Comparison of ENCODE assay signal across 9 mouse cellular contexts in genomic region chr11:106491393-106491792, GRCm38 (mm10). TPM values are rescaled to one million over a fixed set of nuclear protein-coding genes. Genes with fewer than 3 reads are reported as not detected.
DNase-seq lines count a peak whose midpoint lies in the region.
"Had no signal": no experiment of that assay in that cellular context is flagged by ENCODE, and none has a peak within 500 bp of the region (broad histone marks: within the 10 kb centered on the region; RNA-seq: fewer than 3 reads in every experiment).

No protein-coding gene starts in this region.

- 4% methylated on average over 3 of the region's 3 CpGs for WGBS in heart, embryonic 10.5 days

- H3K27me3 ChIP-seq in heart, embryonic 10.5 days (ENCODE audit: insufficient read depth, poor library complexity, severe bottlenecking) = no peaks in the 10 kb centered on the region
- H3K27me3 ChIP-seq: limb, embryonic 15.5 days had no signal

- H3K4me1 ChIP-seq in heart, embryonic 10.5 days = peaks cover 17% of the 10 kb centered on the region

- H3K27ac ChIP-seq in heart, embryonic 10.5 days = no peak overlapping the region
- H3K27ac ChIP-seq: limb, embryonic 15.5 days had no signal

- H3K36me3 ChIP-seq in heart, embryonic 10.5 days = no peaks in the 10 kb centered on the region
- H3K36me3 ChIP-seq: limb, embryonic 15.5 days had no signal

- no peak overlapping the region for H3K4me3 ChIP-seq in heart, embryonic 10.5 days
- H3K4me3 ChIP-seq: limb, embryonic 15.5 days had no signal

- H3K9me3 ChIP-seq in heart, embryonic 10.5 days = no peaks in the 10 kb centered on the region
- H3K9me3 ChIP-seq: limb, embryonic 15.5 days had no signal

- peak; percentile 72 to 83 for DNase-seq in heart, adult 18-20 months
- no peak for DNase-seq in heart, embryonic 10.5 days (ENCODE audit: low spot score)
- peak; percentile 53 for DNase-seq in urinary bladder, postnatal 14 days (ENCODE audit: low spot score)
- DNase-seq in urinary bladder, postnatal 10 days (ENCODE audit: low spot score) = no peak
- peak; percentile 64 to 73 for DNase-seq in cerebellum, postnatal 14 days
- DNase-seq in heart, postnatal 4 days = peak; percentile 65
- peak; percentile 90 for DNase-seq in lung, postnatal 36 days
- DNase-seq in thymus, postnatal 14 days = peak; percentile 76

RNA-seq across cellular contexts. Expression of gene Ern1, which starts 3.7 kb away (rescaled TPM):
- total RNA-seq in heart, adult 18-20 months (2021) = 10 to 100 TPM; 12.1 to 12.4 TPM
- polyA plus RNA-seq in heart, embryonic 10.5 days (2016; fragmentation: Nextera tagmentation; extraction: Ambion mirVana) = 5.3 and 5.5 TPM in 2 replicates
- total RNA-seq in heart, postnatal 4 days (2021) = 1 to 10 TPM; 8.7 to 9.8 TPM

Comparison
In these comparisons a context has a peak if more than half of its experiments do, and no peak if none do; other contexts are left out.
1. DNase-seq: peak in heart, adult 18-20 months (2 of 2), urinary bladder, postnatal 14 days (single experiment), cerebellum, postnatal 14 days (2 of 2), heart, postnatal 4 days (single experiment), lung, postnatal 36 days (single experiment) and thymus, postnatal 14 days (single experiment); none in heart, embryonic 10.5 days (single experiment) and urinary bladder, postnatal 10 days (single experiment).